Mouse (Mus musculus) midbrain, embryonic 12.5 days (tissue): ENCODE measurements around the gene Nfkbid. TPM values are rescaled to one million over a fixed set of nuclear protein-coding genes. Genes with fewer than 3 reads are reported as not detected.

ENCODE experiments used
- ATAC-seq: fragments of 200-750 bp; cut with Nextera tagmentation; 2 replicates; pipeline ENCODE4 v1.8.0; 2017; ENCODE audit warnings: low read depth, moderate TSS enrichment, moderate library complexity; ENCODE audit not compliant: low FRiP score
- H3K27ac ChIP-seq: fragments of 300-500 bp; sonication (generic); replicated peaks from 2 replicates; pipeline ENCODE4 v1.5.1; 2016; ENCODE audit warnings: mild to moderate bottlenecking
- H3K27me3 ChIP-seq: fragments of 300-500 bp; sonication (generic); 2 replicates; pipeline ENCODE4 v1.6.1; 2016; ENCODE audit warnings: mild to moderate bottlenecking
- H3K36me3 ChIP-seq: fragments of 300-500 bp; sonication (generic); 2 replicates; pipeline ENCODE4 v1.6.1; 2016
- H3K4me1 ChIP-seq: fragments of 300-500 bp; sonication (generic); 2 replicates; pipeline ENCODE4 v1.6.1; 2016
- H3K4me2 ChIP-seq: fragments of 300-500 bp; sonication (generic); replicated peaks from 2 replicates; pipeline ENCODE4 v1.6.1; 2016; ENCODE audit warnings: mild to moderate bottlenecking, moderate library complexity
- H3K4me3 ChIP-seq: fragments of 300-500 bp; sonication (generic); 2 replicates; pipeline ENCODE4 v1.5.1; 2016; ENCODE audit warnings: mild to moderate bottlenecking
- H3K9ac ChIP-seq: fragments of 300-500 bp; sonication (generic); replicated peaks from 2 replicates; pipeline ENCODE4 v1.6.1; 2016; ENCODE audit warnings: mild to moderate bottlenecking, moderate library complexity
- H3K9me3 ChIP-seq: fragments of 300-500 bp; sonication (generic); 2 replicates; pipeline ENCODE4 v1.6.1; 2016; ENCODE audit warnings: mild to moderate bottlenecking
- WGBS: fragments of 180-500 bp; shearing (Covaris S2); methylation state at CpG from one replicate; pipeline ENCODE4 v1.1.7; 2016; 5-methylcytosine and 5-hydroxymethylcytosine counted together
- polyA plus RNA-seq: library from polyadenylated mRNA; unstranded; fragments of >200 nt; fragmentation: Nextera tagmentation; extraction: Ambion mirVana; gene quantifications from 2 replicates; pipeline ENCODE4 v1.2.1, GENCODE M21; 2016

The Nfkbid gene
- polyA plus RNA-seq, 1 experiment from 2014 or later, result 1.4 TPM

DNA sequence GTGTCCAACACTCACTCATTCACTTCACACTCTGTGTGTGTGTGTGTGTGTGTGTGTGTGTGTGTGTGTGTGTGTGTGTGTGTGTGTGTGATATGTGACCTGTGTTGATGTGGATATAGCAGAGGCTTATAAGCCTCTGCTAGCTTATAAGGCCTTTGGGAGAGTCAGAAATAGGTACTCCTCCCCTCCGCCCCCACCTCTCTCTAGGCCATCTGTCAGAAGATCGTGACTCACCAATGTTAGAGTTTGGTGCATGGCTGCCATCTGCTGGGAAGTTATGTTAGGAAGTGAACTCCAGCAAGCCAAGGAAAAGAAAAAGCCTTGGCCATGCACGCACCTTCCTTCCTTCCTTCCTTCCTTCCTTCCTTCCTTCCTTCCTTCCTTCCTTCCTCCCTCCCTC lies 10.3 kb downstream of the Nfkbid start:
- peak; percentile 58; the same call in 1 of the 2 replicates for ATAC-seq
- 3% methylated on average over 3 of the region's 3 CpGs for WGBS

GRCm38 (mm10) chr7:30434238-30434637 lies 12.7 kb downstream of the Nfkbid start:
- H3K4me1 ChIP-seq, result no peaks in the 10 kb centered on the region
- peaks cover 8% of the 10 kb centered on the region; the same call in 1 of the 2 replicates for H3K27me3 ChIP-seq
- no peak overlapping the region for H3K4me3 ChIP-seq
- no peaks in the 10 kb centered on the region for H3K9me3 ChIP-seq
- H3K36me3 ChIP-seq, result peaks cover 46% of the 10 kb centered on the region
- H3K4me2 ChIP-seq, result no peak overlapping the region
- no peak overlapping the region for H3K27ac ChIP-seq
- H3K9ac ChIP-seq, result no peak overlapping the region
- WGBS, result 4% methylated on average over 10 of the region's 10 CpGs
- no peak for ATAC-seq

More for the DNA sequence above, 10.3 kb downstream of the Nfkbid start:
- no peaks in the 10 kb centered on the region for H3K9me3 ChIP-seq
- no peak overlapping the region for H3K4me2 ChIP-seq
- H3K4me3 ChIP-seq, result no peak overlapping the region
- no peaks in the 10 kb centered on the region for H3K4me1 ChIP-seq
- no peak overlapping the region for H3K27ac ChIP-seq
- H3K36me3 ChIP-seq, result peaks cover 30% of the 10 kb centered on the region
- no peak overlapping the region for H3K9ac ChIP-seq
- H3K27me3 ChIP-seq, result peaks cover 8% of the 10 kb centered on the region; the same call in 1 of the 2 replicates

- Histone ChIP-seq H3K4me3 (no peak overlapping the region), H3K4me2 (no peak overlapping the region), H3K9me3 (no peaks in the 10 kb centered on the region), H3K9ac (no peak overlapping the region), H3K27me3 (peaks cover 8% of the 10 kb centered on the region; the same call in 1 of the 2 replicates), H3K36me3 (peaks cover 51% of the 10 kb centered on the region), H3K4me1 (no peaks in the 10 kb centered on the region), H3K27ac (no peak overlapping the region)
- WGBS, result 74% methylated on average over 10 of the region's 10 CpGs
- ATAC-seq, result no peak
Measured at GRCm38 (mm10) chr7:30434701-30435100, 13.2 kb downstream of the Nfkbid start.

- no peaks in the 10 kb centered on the region for H3K9me3 ChIP-seq
- no peaks in the 10 kb centered on the region for H3K4me1 ChIP-seq
- H3K36me3 ChIP-seq, result peaks cover 55% of the 10 kb centered on the region
Measured at GRCm38 (mm10) chr7:30435156-30435555, 13.6 kb downstream of the Nfkbid start.

GRCm38 (mm10) chr7:30436879-30437278 lies 15.3 kb downstream of the Nfkbid start:
- Histone ChIP-seq H3K27ac (no peak overlapping the region), H3K36me3 (peaks cover 72% of the 10 kb centered on the region), H3K4me1 (no peaks in the 10 kb centered on the region), H3K9ac (no peak overlapping the region), H3K4me3 (no peak overlapping the region), H3K4me2 (no peak overlapping the region), H3K27me3 (peaks cover 8% of the 10 kb centered on the region; the same call in 1 of the 2 replicates), H3K9me3 (no peaks in the 10 kb centered on the region)
- 20% methylated on average over 10 of the region's 10 CpGs for WGBS
- ATAC-seq, result no peak

More at GRCm38 (mm10) chr7:30435156-30435555, 13.6 kb downstream of the Nfkbid start:
- 57% methylated on average over 9 of the region's 9 CpGs for WGBS
- Histone ChIP-seq H3K4me3 (no peak overlapping the region), H3K4me2 (no peak overlapping the region), H3K27ac (no peak overlapping the region), H3K9ac (no peak overlapping the region), H3K27me3 (peaks cover 8% of the 10 kb centered on the region; the same call in 1 of the 2 replicates)
- ATAC-seq, result no peak

DNA sequence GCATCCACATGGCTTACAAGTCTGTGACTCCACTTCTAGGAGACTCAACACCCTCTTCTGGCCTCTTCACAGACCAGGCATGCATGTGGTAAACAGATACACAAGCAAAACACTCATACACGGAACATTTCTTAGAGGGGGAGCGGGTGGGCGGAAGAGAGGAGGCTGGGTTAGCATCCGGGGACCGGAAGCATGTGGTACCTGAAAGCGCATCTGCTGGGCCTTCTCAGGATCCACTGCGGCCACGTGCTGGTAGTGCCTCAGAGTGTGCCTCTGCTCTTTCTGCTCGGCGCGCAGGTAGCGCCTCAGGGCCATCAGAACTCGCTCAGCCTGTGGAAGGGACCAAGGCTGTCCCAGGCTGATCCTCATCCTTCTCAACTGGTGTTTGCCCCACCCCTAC lies 18.2 kb downstream of the Nfkbid start:
- 0 out of 2 replicates have a peak overlapping the region, but pooled peaks have one; percentile 11 for H3K9ac ChIP-seq
- H3K27me3 ChIP-seq, result peaks cover 8% of the 10 kb centered on the region; the same call in 1 of the 2 replicates
- H3K4me3 ChIP-seq, result no peak overlapping the region
- H3K4me1 ChIP-seq, result peaks cover 24% of the 10 kb centered on the region
- H3K4me2 ChIP-seq, result no peak overlapping the region
- peaks cover 82% of the 10 kb centered on the region for H3K36me3 ChIP-seq
- H3K27ac ChIP-seq, result no peak overlapping the region
- no peaks in the 10 kb centered on the region for H3K9me3 ChIP-seq
- no peak for ATAC-seq
- 78% methylated on average over 13 of the region's 13 CpGs for WGBS

- Histone ChIP-seq H3K27ac (no peak overlapping the region), H3K4me2 (no peak overlapping the region), H3K4me1 (peaks cover 31% of the 10 kb centered on the region), H3K9me3 (no peaks in the 10 kb centered on the region), H3K27me3 (peaks cover 8% of the 10 kb centered on the region; the same call in 1 of the 2 replicates), H3K9ac (no peak overlapping the region), H3K36me3 (peaks cover 73% of the 10 kb centered on the region), H3K4me3 (no peak overlapping the region)
- 25% methylated on average over 5 of the region's 5 CpGs for WGBS
- ATAC-seq, result no peak
Measured at GRCm38 (mm10) chr7:30440697-30441096, 19.2 kb downstream of the Nfkbid start.

- peaks cover 37% of the 10 kb centered on the region for H3K4me1 ChIP-seq
- H3K27ac ChIP-seq, result peak overlapping the region; percentile 98
- 18% methylated on average over 9 of the region's 9 CpGs for WGBS
- ATAC-seq, result no peak
- peak overlapping the region; percentile 79 for H3K4me2 ChIP-seq
- H3K36me3 ChIP-seq, result peaks cover 45% of the 10 kb centered on the region
- H3K4me3 ChIP-seq, result peak overlapping the region; percentile 89
- H3K9me3 ChIP-seq, result 0 out of 2 replicates have a peak, but pooled peaks cover 7% of the 10 kb centered on the region
- no peak overlapping the region for H3K9ac ChIP-seq
- no peaks in the 10 kb centered on the region for H3K27me3 ChIP-seq
Measured at GRCm38 (mm10) chr7:30443696-30444095, 22.2 kb downstream of the Nfkbid start.

GRCm38 (mm10) chr7:30444154-30444970 lies 22.8 kb downstream of the Nfkbid start:
- Histone ChIP-seq H3K4me3 (peak overlapping the region; percentile 89), H3K4me1 (peaks cover 37% of the 10 kb centered on the region), H3K9ac (peak overlapping the region; percentile 90), H3K27ac (peak overlapping the region; percentile 98), H3K9me3 (0 out of 2 replicates have a peak, but pooled peaks cover 7% of the 10 kb centered on the region), H3K27me3 (no peaks in the 10 kb centered on the region), H3K4me2 (peak overlapping the region; percentile 79), H3K36me3 (peaks cover 38% of the 10 kb centered on the region)
- WGBS, result 0% methylated on average over 38 of the region's 38 CpGs
- ATAC-seq, result peak; percentile 62

DNA sequence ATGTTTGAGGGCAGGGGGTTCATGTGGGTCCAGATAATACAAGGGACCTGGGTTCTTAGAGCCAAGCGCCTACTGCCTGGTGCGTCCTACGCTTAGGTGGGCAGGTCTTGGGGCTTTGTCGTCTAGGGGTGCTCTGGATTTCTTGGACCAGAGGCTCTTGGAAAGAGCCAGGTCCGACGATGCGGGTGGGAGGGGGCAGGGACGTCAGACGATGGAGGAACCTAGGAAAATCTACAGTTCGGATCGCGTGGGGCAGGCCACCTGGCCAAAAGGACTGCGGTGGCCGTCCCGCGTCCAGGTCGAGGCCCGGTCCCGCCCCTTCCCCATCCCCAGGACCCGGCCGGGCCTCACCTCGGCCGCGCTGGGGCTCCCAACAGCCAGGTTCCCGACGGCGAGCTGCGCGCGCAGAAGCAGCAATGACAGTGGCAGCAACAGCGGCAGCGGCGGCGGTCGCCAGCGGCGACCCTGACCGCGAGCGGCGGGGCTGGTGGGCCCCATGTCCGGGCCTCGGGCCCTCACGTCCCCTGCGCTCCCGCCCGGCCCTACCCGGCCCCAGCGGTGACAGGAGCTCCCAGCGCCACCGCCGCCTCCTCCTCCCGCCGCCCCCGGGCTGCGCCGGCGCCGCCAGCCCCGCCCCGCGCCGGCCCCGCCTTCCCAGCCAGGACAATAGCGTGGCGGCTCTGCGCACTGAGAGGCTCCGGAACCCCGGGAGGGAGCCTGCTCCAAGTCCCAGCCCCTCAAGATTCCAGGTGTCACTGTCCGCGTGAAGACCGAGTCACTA lies 23.6 kb downstream of the Nfkbid start, which contains the start of gene Aplp1:
Gene Aplp1, minus strand, starts transcription at position 565 of the 781 bp plus-strand sequence.
- Histone ChIP-seq H3K4me3 (peak within 1 kb of the TSS; percentile 89), H3K36me3 (peaks cover 30% of the 10 kb centered on the region), H3K4me1 (peaks cover 37% of the 10 kb centered on the region), H3K9me3 (0 out of 2 replicates have a peak, but pooled peaks cover 7% of the 10 kb centered on the region), H3K4me2 (peak within 1 kb of the TSS; percentile 79), H3K9ac (peak within 1 kb of the TSS; percentile 90), H3K27ac (peak within 1 kb of the TSS; percentile 98), H3K27me3 (peaks cover 6% of the 10 kb centered on the region)
- ATAC-seq, result peak; percentile 84
- WGBS, result under 1% methylated on average over 71 of the region's 72 CpGs

- Histone ChIP-seq H3K9me3 (0 out of 2 replicates have a peak, but pooled peaks cover 7% of the 10 kb centered on the region), H3K27ac (no peak overlapping the region), H3K4me2 (no peak overlapping the region), H3K9ac (no peak overlapping the region), H3K27me3 (peaks cover 52% of the 10 kb centered on the region), H3K4me3 (no peak overlapping the region), H3K36me3 (no peaks in the 10 kb centered on the region), H3K4me1 (peaks cover 10% of the 10 kb centered on the region)
- no peak for ATAC-seq
- WGBS, result 82% methylated on average over 7 of the region's 7 CpGs
Measured at GRCm38 (mm10) chr7:30450241-30450640, 28.7 kb downstream of the Nfkbid start.
